In genomic region chr7:19512353-19512752, GRCm38 (mm10) we compare ENCODE assay signal across 31 mouse cellular contexts. TPM values are rescaled to one million over a fixed set of nuclear protein-coding genes. Genes with fewer than 3 reads are reported as not detected.
"Had no signal": no experiment of that assay in that cellular context is flagged by ENCODE, and none has a peak within 500 bp of the region (broad histone marks: within the 10 kb centered on the region; RNA-seq: fewer than 3 reads in every experiment).

No protein-coding gene starts in this region.

- DNase-seq: gastrocnemius, postnatal 14 days; gastrocnemius, postnatal 36 days; heart, adult 11 months; heart, adult 2 months; heart, postnatal 10 days; heart, postnatal 4 days; kidney, adult 11 months; kidney, adult 2 months; kidney, adult 9 months; kidney, postnatal 14 days; kidney, postnatal 36 days; liver; liver, embryonic 13.5 days had no signal

- H3K36me3 ChIP-seq: heart, embryonic 12.5 days; hindbrain, embryonic 10.5 days; hindbrain, embryonic 12.5 days; liver, embryonic 13.5 days; liver, embryonic 15.5 days had no signal

- H3K4me3 ChIP-seq: heart, adult 2 months; heart, embryonic 12.5 days; hindbrain, embryonic 10.5 days; hindbrain, embryonic 12.5 days; kidney, embryonic 15.5 days; left cerebral cortex, adult 2 months; limb, embryonic 10.5 days; limb, embryonic 12.5 days; liver, embryonic 13.5 days; liver, embryonic 15.5 days had no signal

- ATAC-seq: hindbrain, embryonic 16.5 days; intestine, embryonic 16.5 days had no signal

- H3K9me3 ChIP-seq: heart, embryonic 12.5 days; hindbrain, embryonic 10.5 days; hindbrain, embryonic 12.5 days; kidney, embryonic 15.5 days; limb, embryonic 10.5 days; limb, embryonic 12.5 days; liver, embryonic 13.5 days; liver, embryonic 15.5 days had no signal

- H3K9ac ChIP-seq: heart, embryonic 12.5 days; hindbrain, embryonic 12.5 days; hindbrain, embryonic 14.5 days; kidney, embryonic 15.5 days; limb, embryonic 12.5 days; liver, embryonic 13.5 days; liver, embryonic 15.5 days had no signal

- H3K27ac ChIP-seq: heart, adult 2 months; hindbrain, embryonic 10.5 days; hindbrain, embryonic 12.5 days; hindbrain, embryonic 14.5 days; kidney, embryonic 15.5 days; kidney, postnatal 0 days; left cerebral cortex, adult 2 months; limb, embryonic 10.5 days; limb, embryonic 12.5 days; liver, embryonic 13.5 days; liver, embryonic 15.5 days had no signal

- H3K4me2 ChIP-seq: heart, embryonic 12.5 days; hindbrain, embryonic 12.5 days; hindbrain, embryonic 14.5 days; kidney, embryonic 15.5 days; limb, embryonic 12.5 days; liver, embryonic 11.5 days; liver, embryonic 13.5 days; liver, embryonic 15.5 days had no signal

RNA-seq across cellular contexts. Expression of gene Nkpd1, which starts 5.3 kb away (rescaled TPM):
- total RNA-seq: gastrocnemius, adult 18-20 months; gastrocnemius, adult 8-10 months; gastrocnemius, postnatal 14 days; gastrocnemius, postnatal 36 days; heart, adult 2 months; heart, postnatal 10 days; heart, postnatal 25 days; heart, postnatal 4 days had no signal
- polyA plus RNA-seq: heart, embryonic 14.5 days; heart, embryonic 16.5 days; kidney, postnatal 0 days; liver, embryonic 11.5 days; liver, embryonic 13.5 days; liver, embryonic 15.5 days had no signal
